Mouse (Mus musculus) midbrain, embryonic 13.5 days (tissue): Measurements from ENCODE around the gene Lrch4. TPM values are rescaled to one million over a fixed set of nuclear protein-coding genes. Genes with fewer than 3 reads are reported as not detected.
"Not testable (repeated sequence)": the region's sequence is repeated elsewhere in the genome, so short reads cannot be mapped to it uniquely, and the experiment has no call there.

ENCODE experiments used
- ATAC-seq: fragments of 200-750 bp; cut with Nextera tagmentation; 2 replicates; pipeline ENCODE4 v1.8.0; 2017; ENCODE audit warnings: mild to moderate bottlenecking, moderate TSS enrichment, moderate library complexity
- H3K27ac ChIP-seq: fragments of 300-500 bp; sonication (generic); 2 replicates; pipeline ENCODE4 v1.5.1; 2015; ENCODE audit warnings: inconsistent platforms, mild to moderate bottlenecking, moderate library complexity
- H3K27me3 ChIP-seq: fragments of 300-500 bp; sonication (generic); 2 replicates; pipeline ENCODE4 v1.6.1; 2015; ENCODE audit warnings: mild to moderate bottlenecking, inconsistent platforms
- H3K36me3 ChIP-seq: fragments of 300-500 bp; sonication (generic); 2 replicates; pipeline ENCODE4 v1.6.1; 2015; ENCODE audit warnings: mild to moderate bottlenecking, inconsistent platforms
- H3K4me1 ChIP-seq: fragments of 300-500 bp; sonication (generic); replicated peaks from 2 replicates; pipeline ENCODE4 v1.6.1; 2015; ENCODE audit warnings: inconsistent platforms
- H3K4me2 ChIP-seq: fragments of 300-500 bp; sonication (generic); replicated peaks from 2 replicates; pipeline ENCODE4 v1.6.1; 2015; ENCODE audit warnings: moderate library complexity, mild to moderate bottlenecking, inconsistent platforms
- H3K4me3 ChIP-seq: fragments of 300-500 bp; sonication (generic); replicated peaks from 2 replicates; pipeline ENCODE4 v1.5.1; 2015; ENCODE audit warnings: mild to moderate bottlenecking, inconsistent platforms
- H3K9ac ChIP-seq: fragments of 300-500 bp; sonication (generic); replicated peaks from 2 replicates; pipeline ENCODE4 v1.6.1; 2015; ENCODE audit warnings: mild to moderate bottlenecking, inconsistent platforms
- H3K9me3 ChIP-seq: fragments of 300-500 bp; sonication (generic); 2 replicates; pipeline ENCODE4 v1.6.1; 2016; ENCODE audit warnings: mild to moderate bottlenecking, inconsistent platforms
- whole genome bisulfite sequencing: fragments of 180-500 bp; shearing (Covaris S2); methylation state at CpG from one replicate; pipeline ENCODE4 v1.1.7; 2015; 5-methylcytosine and 5-hydroxymethylcytosine counted together
- polyA plus RNA-seq: library from polyadenylated mRNA; unstranded; fragments of >200 nt; fragmentation: Nextera tagmentation; extraction: Ambion mirVana; gene quantifications from 2 replicates; pipeline ENCODE4 v1.2.1, GENCODE M21; 2015

Gene Lrch4
- polyA plus RNA-seq, 1 experiment from 2014 or later: 21.4 TPM

GRCm38 (mm10) chr5:137614921-137615320 lies 14.0 kb upstream of the Lrch4 start:
- H3K27ac ChIP-seq, H3K27me3 ChIP-seq, H3K9me3 ChIP-seq, H3K4me3 ChIP-seq, H3K9ac ChIP-seq, H3K4me2 ChIP-seq, ATAC-seq, H3K36me3 ChIP-seq: not testable (repeated sequence)
- peaks cover 29% of the 10 kb centered on the region for H3K4me1 ChIP-seq
- WGBS: 94% methylated on average over 2 of the region's 2 CpGs

- no peak for ATAC-seq
- no peaks in the 10 kb centered on the region for H3K9me3 ChIP-seq
- H3K36me3 ChIP-seq: no peaks in the 10 kb centered on the region
- WGBS: 92% methylated on average over 7 of the region's 7 CpGs
- no peak overlapping the region for H3K27ac ChIP-seq
- H3K9ac ChIP-seq: no peak overlapping the region
- H3K27me3 ChIP-seq: no peaks in the 10 kb centered on the region
- no peak overlapping the region for H3K4me3 ChIP-seq
- H3K4me2 ChIP-seq: no peak overlapping the region
- H3K4me1 ChIP-seq: peaks cover 26% of the 10 kb centered on the region
Observed at GRCm38 (mm10) chr5:137615347-137615746, 13.6 kb upstream of the Lrch4 start.

GRCm38 (mm10) chr5:137623937-137624530 lies 4.9 kb upstream of the Lrch4 start:
- no peak for ATAC-seq
- 85% methylated on average over 11 of the region's 11 CpGs for WGBS
- H3K4me3 ChIP-seq: no peak overlapping the region
- no peaks in the 10 kb centered on the region for H3K27me3 ChIP-seq
- H3K4me1 ChIP-seq: peaks cover 9% of the 10 kb centered on the region
- H3K9ac ChIP-seq: no peak overlapping the region
- H3K9me3 ChIP-seq: no peaks in the 10 kb centered on the region
- H3K36me3 ChIP-seq: no peaks in the 10 kb centered on the region
- H3K27ac ChIP-seq: no peak overlapping the region
- no peak overlapping the region for H3K4me2 ChIP-seq

- Histone ChIP-seq H3K9me3 (no peaks in the 10 kb centered on the region), H3K36me3 (0 out of 2 replicates have a peak, but pooled peaks cover 3% of the 10 kb centered on the region), H3K27ac (peak overlapping the region; percentile 91), H3K27me3 (no peaks in the 10 kb centered on the region), H3K4me2 (peak overlapping the region; percentile 64), H3K4me3 (peak overlapping the region; percentile 90), H3K4me1 (peaks cover 45% of the 10 kb centered on the region), H3K9ac (peak overlapping the region; percentile 69)
- 5% methylated on average over 9 of the region's 9 CpGs for WGBS
- no peak for ATAC-seq
Observed at GRCm38 (mm10) chr5:137627991-137628390, 930 bp upstream of the Lrch4 start.

- no peaks in the 10 kb centered on the region for H3K27me3 ChIP-seq
- H3K27ac ChIP-seq: peak overlapping the region; percentile 94
- no peaks in the 10 kb centered on the region for H3K9me3 ChIP-seq
- H3K36me3 ChIP-seq: peaks cover 14% of the 10 kb centered on the region
- peak overlapping the region; percentile 89 for H3K9ac ChIP-seq
- peaks cover 55% of the 10 kb centered on the region for H3K4me1 ChIP-seq
- under 1% methylated on average over 23 of the region's 23 CpGs for WGBS
- peak overlapping the region; percentile 91 for H3K4me2 ChIP-seq
- ATAC-seq: peak; percentile 24
- peak overlapping the region; percentile 90 for H3K4me3 ChIP-seq
Observed at GRCm38 (mm10) chr5:137629306-137629721, 393 bp downstream of the Lrch4 start.

GRCm38 (mm10) chr5:137629906-137630545 lies 1.1 kb downstream of the Lrch4 start:
- H3K36me3 ChIP-seq: peaks cover 14% of the 10 kb centered on the region
- H3K9me3 ChIP-seq: no peaks in the 10 kb centered on the region
- H3K4me1 ChIP-seq: peaks cover 55% of the 10 kb centered on the region
- peak overlapping the region; percentile 89 for H3K9ac ChIP-seq
- ATAC-seq: no peak
- peak overlapping the region; percentile 90 for H3K4me3 ChIP-seq
- H3K27ac ChIP-seq: peak overlapping the region; percentile 44; the same call in 1 of the 2 replicates
- peak overlapping the region; percentile 91 for H3K4me2 ChIP-seq
- no peaks in the 10 kb centered on the region for H3K27me3 ChIP-seq
- 31% methylated on average over 6 of the region's 6 CpGs for WGBS

GRCm38 (mm10) chr5:137630602-137631001 lies 1.7 kb downstream of the Lrch4 start:
- no peak for ATAC-seq
- Histone ChIP-seq H3K4me3 (peak overlapping the region; percentile 90), H3K9ac (peak overlapping the region; percentile 89), H3K9me3 (no peaks in the 10 kb centered on the region), H3K27ac (peak overlapping the region; percentile 44; the same call in 1 of the 2 replicates), H3K4me1 (peaks cover 55% of the 10 kb centered on the region), H3K36me3 (peaks cover 20% of the 10 kb centered on the region), H3K4me2 (peak overlapping the region; percentile 91), H3K27me3 (no peaks in the 10 kb centered on the region)
- 42% methylated on average over 3 of the region's 3 CpGs for WGBS

GRCm38 (mm10) chr5:137631171-137631570 lies 2.2 kb downstream of the Lrch4 start:
- Histone ChIP-seq H3K27me3 (no peaks in the 10 kb centered on the region), H3K36me3 (peaks cover 26% of the 10 kb centered on the region), H3K4me2 (peak overlapping the region; percentile 91), H3K4me3 (peak overlapping the region; percentile 90; the same call in 1 of the 2 replicates), H3K4me1 (peaks cover 55% of the 10 kb centered on the region), H3K27ac (peak overlapping the region; percentile 30; the same call in 1 of the 2 replicates), H3K9me3 (no peaks in the 10 kb centered on the region), H3K9ac (peak overlapping the region; percentile 89)
- 75% methylated on average over 9 of the region's 9 CpGs for WGBS
- ATAC-seq: no peak

- Histone ChIP-seq H3K9me3 (no peaks in the 10 kb centered on the region), H3K4me3 (no peak overlapping the region), H3K36me3 (peaks cover 30% of the 10 kb centered on the region), H3K27me3 (no peaks in the 10 kb centered on the region), H3K4me2 (peak overlapping the region; percentile 91), H3K9ac (peak overlapping the region; percentile 89), H3K4me1 (peaks cover 55% of the 10 kb centered on the region), H3K27ac (peak overlapping the region; percentile 30; the same call in 1 of the 2 replicates)
- no peak for ATAC-seq
- WGBS: 79% methylated on average over 4 of the region's 4 CpGs
Observed at GRCm38 (mm10) chr5:137631591-137631990, 2.7 kb downstream of the Lrch4 start.

GRCm38 (mm10) chr5:137633397-137634084 lies 4.6 kb downstream of the Lrch4 start:
- 81% methylated on average over 12 of the region's 12 CpGs for WGBS
- H3K4me3 ChIP-seq: no peak overlapping the region
- H3K27ac ChIP-seq: no peak overlapping the region
- peaks cover 46% of the 10 kb centered on the region for H3K4me1 ChIP-seq
- no peak overlapping the region for H3K4me2 ChIP-seq
- no peak for ATAC-seq
- H3K9me3 ChIP-seq: no peaks in the 10 kb centered on the region
- H3K9ac ChIP-seq: peak overlapping the region; percentile 28; the same call in 1 of the 2 replicates
- peaks cover 50% of the 10 kb centered on the region for H3K36me3 ChIP-seq
- H3K27me3 ChIP-seq: no peaks in the 10 kb centered on the region

- Histone ChIP-seq H3K9me3 (no peaks in the 10 kb centered on the region), H3K9ac (no peak overlapping the region), H3K36me3 (peaks cover 77% of the 10 kb centered on the region)
Observed at GRCm38 (mm10) chr5:137639472-137639871, 10.6 kb downstream of the Lrch4 start.

GRCm38 (mm10) chr5:137641054-137641453 lies 12.1 kb downstream of the Lrch4 start, which contains the start of gene Sap25:
Gene Sap25 (plus strand): TSS chr5:137641334.
- Histone ChIP-seq H3K9ac (no peak within 1 kb of the TSS), H3K4me2 (no peak within 1 kb of the TSS), H3K36me3 (peaks cover 66% of the 10 kb centered on the region), H3K27ac (no peak within 1 kb of the TSS), H3K4me3 (no peak within 1 kb of the TSS), H3K27me3 (peaks cover 34% of the 10 kb centered on the region), H3K9me3 (no peaks in the 10 kb centered on the region), H3K4me1 (peaks cover 10% of the 10 kb centered on the region)
- ATAC-seq: no peak
- 88% methylated on average over 19 of the region's 19 CpGs for WGBS

More at GRCm38 (mm10) chr5:137639472-137639871, 10.6 kb downstream of the Lrch4 start:
- 86% methylated on average over 7 of the region's 7 CpGs for WGBS
- H3K27ac ChIP-seq: no peak overlapping the region
- no peak overlapping the region for H3K4me3 ChIP-seq
- H3K27me3 ChIP-seq: peaks cover 18% of the 10 kb centered on the region
- H3K4me1 ChIP-seq: no peaks in the 10 kb centered on the region
- no peak for ATAC-seq
- no peak overlapping the region for H3K4me2 ChIP-seq
